Mouse (Mus musculus) MEL (cell line): ENCODE data around the gene Gm42417.

Experiments used
- CTCF ChIP-seq, 3 experiments: IDR thresholded peaks in 2 of 3; conservative IDR thresholded peaks in 1 of 3; 2 replicates each; pipeline ENCODE4 v1.5.1; 2011 to 2012; ENCODE audit warnings: low read length in 3 of 3, low read depth in 2 of 3, mild to moderate bottlenecking in 2 of 3, improper control_type of control experiment in 1 of 3, inconsistent platforms in 1 of 3, mixed read lengths in 1 of 3, moderate library complexity in 1 of 3; ENCODE audit not compliant: control insufficient read depth in 1 of 3, insufficient read depth in 1 of 3, poor library complexity in 1 of 3, severe bottlenecking in 1 of 3
- EP300 ChIP-seq, 2 experiments: IDR thresholded peaks; 2 replicates each; pipeline ENCODE4 v1.6.1; 2011; ENCODE audit warnings: improper control_type of control experiment in 2 of 2, low read length in 2 of 2, low read depth in 1 of 2, mild to moderate bottlenecking in 1 of 2
- HCFC1 ChIP-seq: IDR thresholded peaks from 2 replicates; pipeline ENCODE4 v1.6.1; 2012; ENCODE audit warnings: low read depth, mild to moderate bottlenecking, inconsistent platforms, low read length, improper control_type of control experiment, moderate library complexity
- MAFK ChIP-seq: IDR thresholded peaks from 2 replicates; pipeline ENCODE4 v1.6.1; 2011; ENCODE audit warnings: low read depth, mild to moderate bottlenecking, low read length, improper control_type of control experiment, borderline replicate concordance
- MXI1 ChIP-seq: IDR thresholded peaks from 2 replicates; pipeline ENCODE4 v1.6.1; 2011; ENCODE audit warnings: mild to moderate bottlenecking, low read depth, low read length, improper control_type of control experiment
- ZC3H11A ChIP-seq: IDR thresholded peaks from 2 replicates; pipeline ENCODE4 v1.6.1; 2012; ENCODE audit warnings: low read depth, mild to moderate bottlenecking, inconsistent platforms, low read length, improper control_type of control experiment
- ZKSCAN1 ChIP-seq: IDR thresholded peaks from 2 replicates; pipeline ENCODE4 v1.6.1; 2012; ENCODE audit warnings: low read depth, mild to moderate bottlenecking, inconsistent platforms, low read length, improper control_type of control experiment, moderate library complexity

GRCm38 (mm10) chr1:36522210-36522609 lies 17.0 kb downstream of the Gm42417 start:
- TF ChIP-seq CTCF (IDR thresholded peaks at IDR 0.05 in 2 of 3, conservative IDR thresholded peaks at IDR 0.05 in 1 of 3; ENCODE audit: control insufficient read depth in 1 of 3, insufficient read depth in 1 of 3, low read depth in 2 of 3, low read length in 3 of 3, poor library complexity in 1 of 3, severe bottlenecking in 1 of 3) (no peak), MAFK (no peak), EP300 (IDR thresholded peaks at IDR 0.05; ENCODE audit: low read depth in 1 of 2, low read length in 2 of 2) (no peak), ZC3H11A (no peak), MXI1 (no peak), HCFC1 (no peak), ZKSCAN1 (no peak)
